Mouse (Mus musculus): Measurements from ENCODE around the gene Mettl17. TPM values are rescaled to one million over a fixed set of nuclear protein-coding genes. Genes with fewer than 3 reads are reported as not detected.

Mettl17 gene
- polyA plus RNA-seq, 2 experiments = 42.7 to 45.9 TPM

GRCm38 (mm10) chr14:51896019-51896418 lies 11.4 kb downstream of the Mettl17 start:
- no peak overlapping the region for H3K4me2 ChIP-seq (replicated peaks; ENCODE audit: low read depth, low read length, severe bottlenecking)
- H3K4me3 ChIP-seq (replicated peaks; ENCODE audit: low read length) = no peak overlapping the region
- peaks cover 15% of the 10 kb centered on the region for H3K36me3 ChIP-seq (ENCODE audit: control insufficient read depth, insufficient read depth, low read length)
- 85% methylated on average over 6 of the region's 6 CpGs for WGBS
- no peak for TF ChIP-seq POLR2A (IDR thresholded peaks at IDR 0.05; ENCODE audit: borderline replicate concordance, extremely low read depth, insufficient read depth, insufficient read length)
- H3K27me3 ChIP-seq (ENCODE audit: control insufficient read depth, insufficient read depth, low read length) = no peaks in the 10 kb centered on the region
- H3K9me3 ChIP-seq (ENCODE audit: control insufficient read depth, low read length) = no peaks in the 10 kb centered on the region
- DNase-seq (ENCODE audit: low spot score) (no peak), ATAC-seq (ENCODE audit: low FRiP score, low read depth) (no peak)
- H3K27ac ChIP-seq (replicated peaks; ENCODE audit: low read depth, low read length) = no peak overlapping the region
- no peaks in the 10 kb centered on the region for H3K4me1 ChIP-seq (ENCODE audit: control insufficient read depth, insufficient read depth, low read length)
- no peak overlapping the region for H3K9ac ChIP-seq (ENCODE audit: low read depth, low read length, severe bottlenecking)

- no peak for TF ChIP-seq POLR2A (IDR thresholded peaks at IDR 0.05; ENCODE audit: borderline replicate concordance, extremely low read depth, insufficient read depth, insufficient read length)
- Histone ChIP-seq H3K9ac (ENCODE audit: low read depth, low read length, severe bottlenecking) (no peak overlapping the region), H3K4me2 (replicated peaks; ENCODE audit: low read depth, low read length, severe bottlenecking) (no peak overlapping the region), H3K36me3 (ENCODE audit: control insufficient read depth, insufficient read depth, low read length) (peaks cover 9% of the 10 kb centered on the region), H3K4me3 (replicated peaks; ENCODE audit: low read length) (no peak overlapping the region), H3K27ac (replicated peaks; ENCODE audit: low read depth, low read length) (no peak overlapping the region), H3K27me3 (ENCODE audit: control insufficient read depth, insufficient read depth, low read length) (no peaks in the 10 kb centered on the region), H3K4me1 (ENCODE audit: control insufficient read depth, insufficient read depth, low read length) (no peaks in the 10 kb centered on the region), H3K9me3 (ENCODE audit: control insufficient read depth, low read length) (no peaks in the 10 kb centered on the region)
- no peak for ATAC-seq (ENCODE audit: low FRiP score, low read depth)
- peak; percentile 19 for DNase-seq (ENCODE audit: low spot score)
- whole genome bisulfite sequencing = 80% methylated on average over 8 of the region's 8 CpGs
These were observed 12.0 kb downstream of the Mettl17 start for GRCm38 (mm10) chr14:51896539-51897170.

- WGBS = 97% methylated on average over 1 of the region's 1 CpGs
- no peak for ATAC-seq (ENCODE audit: low FRiP score, low read depth)
- Histone ChIP-seq H3K4me1 (ENCODE audit: control insufficient read depth, insufficient read depth, low read length) (no peaks in the 10 kb centered on the region), H3K4me2 (replicated peaks; ENCODE audit: low read depth, low read length, severe bottlenecking) (no peak overlapping the region), H3K9me3 (ENCODE audit: control insufficient read depth, low read length) (no peaks in the 10 kb centered on the region), H3K27me3 (ENCODE audit: control insufficient read depth, insufficient read depth, low read length) (no peaks in the 10 kb centered on the region), H3K27ac (replicated peaks; ENCODE audit: low read depth, low read length) (no peak overlapping the region), H3K36me3 (ENCODE audit: control insufficient read depth, insufficient read depth, low read length) (no peaks in the 10 kb centered on the region), H3K9ac (ENCODE audit: low read depth, low read length, severe bottlenecking) (no peak overlapping the region), H3K4me3 (replicated peaks; ENCODE audit: low read length) (no peak overlapping the region)
- TF ChIP-seq POLR2A (IDR thresholded peaks at IDR 0.05; ENCODE audit: borderline replicate concordance, extremely low read depth, insufficient read depth, insufficient read length) = no peak
- no peak for DNase-seq (ENCODE audit: low spot score)
These were observed 14.7 kb downstream of the Mettl17 start for GRCm38 (mm10) chr14:51899351-51899750.

- WGBS = 60% methylated on average over 9 of the region's 9 CpGs
- Histone ChIP-seq H3K4me1 (ENCODE audit: control insufficient read depth, insufficient read depth, low read length) (no peaks in the 10 kb centered on the region), H3K9me3 (ENCODE audit: control insufficient read depth, low read length) (no peaks in the 10 kb centered on the region), H3K4me3 (replicated peaks; ENCODE audit: low read length) (no peak overlapping the region), H3K9ac (ENCODE audit: low read depth, low read length, severe bottlenecking) (no peak overlapping the region), H3K4me2 (replicated peaks; ENCODE audit: low read depth, low read length, severe bottlenecking) (no peak overlapping the region), H3K27me3 (ENCODE audit: control insufficient read depth, insufficient read depth, low read length) (no peaks in the 10 kb centered on the region), H3K36me3 (ENCODE audit: control insufficient read depth, insufficient read depth, low read length) (peaks cover 3% of the 10 kb centered on the region; the same call in 1 of the 2 replicates), H3K27ac (replicated peaks; ENCODE audit: low read depth, low read length) (no peak overlapping the region)
- TF ChIP-seq POLR2A (IDR thresholded peaks at IDR 0.05; ENCODE audit: borderline replicate concordance, extremely low read depth, insufficient read depth, insufficient read length) = no peak
- DNase-seq (ENCODE audit: low spot score) = peak; percentile 62
- peak; percentile 78; the same call in 1 of the 2 replicates for ATAC-seq (ENCODE audit: low FRiP score, low read depth)
These were observed 18.4 kb downstream of the Mettl17 start for GRCm38 (mm10) chr14:51902806-51903710.

- DNase-seq (ENCODE audit: low spot score) = no peak
- no peaks in the 10 kb centered on the region for H3K9me3 ChIP-seq (ENCODE audit: control insufficient read depth, low read length)
- H3K9ac ChIP-seq (ENCODE audit: low read depth, low read length, severe bottlenecking) = no peak overlapping the region
- H3K27me3 ChIP-seq (ENCODE audit: control insufficient read depth, insufficient read depth, low read length) = no peaks in the 10 kb centered on the region
- WGBS = 80% methylated on average over 9 of the region's 9 CpGs
- no peak overlapping the region for H3K27ac ChIP-seq (replicated peaks; ENCODE audit: low read depth, low read length)
- H3K4me2 ChIP-seq (replicated peaks; ENCODE audit: low read depth, low read length, severe bottlenecking) = no peak overlapping the region
- H3K4me3 ChIP-seq (replicated peaks; ENCODE audit: low read length) = no peak overlapping the region
- TF ChIP-seq POLR2A (IDR thresholded peaks at IDR 0.05; ENCODE audit: borderline replicate concordance, extremely low read depth, insufficient read depth, insufficient read length) = no peak
- H3K36me3 ChIP-seq (ENCODE audit: control insufficient read depth, insufficient read depth, low read length) = peaks cover 3% of the 10 kb centered on the region; the same call in 1 of the 2 replicates
- H3K4me1 ChIP-seq (ENCODE audit: control insufficient read depth, insufficient read depth, low read length) = no peaks in the 10 kb centered on the region
- ATAC-seq (ENCODE audit: low FRiP score, low read depth) = no peak
These were observed 19.1 kb downstream of the Mettl17 start for GRCm38 (mm10) chr14:51903782-51904181.
